ENCODE assay signal across 9 mouse cellular contexts in the genomic region with DNA sequence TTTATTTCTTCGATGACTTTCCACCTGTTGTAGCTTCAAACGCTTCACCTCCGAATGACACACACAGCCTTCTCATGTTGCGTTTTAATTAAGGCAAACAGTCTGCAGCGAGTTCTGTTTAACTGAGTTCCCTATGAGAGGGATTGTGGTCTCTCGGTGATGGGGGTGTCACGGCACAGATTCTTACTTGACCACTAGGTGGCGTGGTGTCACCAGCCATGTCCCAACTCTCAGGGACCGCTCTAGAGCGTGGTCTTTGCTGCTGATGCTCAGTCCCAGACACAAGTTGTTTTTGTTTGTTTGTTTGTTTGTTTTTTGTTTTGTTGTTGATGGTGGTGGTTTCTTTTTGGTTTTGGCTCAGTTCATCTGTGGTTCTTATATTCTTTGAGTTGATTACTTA. TPM values are rescaled to one million over a fixed set of nuclear protein-coding genes. Genes with fewer than 3 reads are reported as not detected.
A peak's percentile ranks its signal among the peaks of the same experiment; 100 is the strongest.
DNase-seq lines count a peak whose midpoint lies in the region; ATAC-seq and TF ChIP-seq lines count a peak whose summit lies in the region.
"Had no signal": no experiment of that assay in that cellular context is flagged by ENCODE, and none has a peak within 500 bp of the region (broad histone marks: within the 10 kb centered on the region; RNA-seq: fewer than 3 reads in every experiment).

No protein-coding gene starts in this region.

- ATAC-seq in erythroblast, adult 5-6 weeks (replicated peaks; ENCODE audit: low FRiP score, poor library complexity, severe bottlenecking): peak; percentile 93
- peak; percentile 64; the same call in 1 of the 2 replicates for ATAC-seq in lung, embryonic 16.5 days (ENCODE audit: low read depth)

- H3K9ac ChIP-seq in lung, embryonic 16.5 days (ENCODE audit: low read length): no peak overlapping the region
- H3K9ac ChIP-seq: lung, embryonic 15.5 days had no signal

- H3K4me3 ChIP-seq in bone marrow, adult 2 months (replicated peaks; ENCODE audit: control insufficient read depth, low read depth, low read length): no peak overlapping the region
- H3K4me3 ChIP-seq in hindbrain, embryonic 10.5 days: no peak overlapping the region
- H3K4me3 ChIP-seq in lung, embryonic 16.5 days (ENCODE audit: low read length): no peak overlapping the region
- H3K4me3 ChIP-seq: lung, embryonic 15.5 days had no signal

- H3K27ac ChIP-seq in bone marrow, adult 2 months (ENCODE audit: control insufficient read depth, insufficient read depth, low read depth, low read length, poor library complexity): no peak overlapping the region
- H3K27ac ChIP-seq in hindbrain, embryonic 10.5 days: no peak overlapping the region
- no peak overlapping the region for H3K27ac ChIP-seq in lung, embryonic 16.5 days (ENCODE audit: low read length)
- H3K27ac ChIP-seq: lung, embryonic 15.5 days had no signal

- H3K36me3 ChIP-seq in hindbrain, embryonic 10.5 days: peaks cover 79% of the 10 kb centered on the region
- 0 out of 2 replicates have a peak, but pooled peaks cover 3% of the 10 kb centered on the region for H3K36me3 ChIP-seq in lung, embryonic 16.5 days (ENCODE audit: control insufficient read depth, insufficient read depth, low read length)

- 17% methylated on average over 10 of the region's 10 CpGs for WGBS in bone marrow, adult 2 months
- WGBS in hindbrain, embryonic 10.5 days: 19% methylated on average over 10 of the region's 10 CpGs
- WGBS in lung, embryonic 16.5 days: 15% methylated on average over 10 of the region's 10 CpGs

- peak; percentile 96 for TF ChIP-seq CTCF in bone marrow, adult 2 months (IDR thresholded peaks at IDR 0.05; ENCODE audit: control insufficient read depth, insufficient read depth, low read length)

- no peaks in the 10 kb centered on the region for H3K27me3 ChIP-seq in hindbrain, embryonic 10.5 days (ENCODE audit: insufficient read depth, poor library complexity, severe bottlenecking)
- no peaks in the 10 kb centered on the region for H3K27me3 ChIP-seq in lung, embryonic 16.5 days (ENCODE audit: control insufficient read depth, insufficient read depth, low read depth, low read length)
- H3K27me3 ChIP-seq: lung, embryonic 15.5 days had no signal

- TF ChIP-seq POLR2A in bone marrow, adult 2 months (IDR thresholded peaks at IDR 0.05; ENCODE audit: borderline replicate concordance, control insufficient read depth, low read depth, low read length): no peak

- peak; percentile 49 to 79 for DNase-seq in adrenal gland, adult (ENCODE audit: inconsistent age in 2 of 2, low spot score in 1 of 2)
- no peak for DNase-seq in adrenal gland, adult 8-10 months
- DNase-seq in hindbrain, embryonic 10.5 days (ENCODE audit: low spot score): peak; percentile 56
- DNase-seq in layer of hippocampus, adult 9-10 months (ENCODE audit: low spot score): peak; percentile 24
- DNase-seq in retina, postnatal 7 days (ENCODE audit: low read depth, low spot score): peak; percentile 47

- H3K4me2 ChIP-seq in lung, embryonic 16.5 days (ENCODE audit: low read depth, low read length): no peak overlapping the region
- H3K4me2 ChIP-seq: lung, embryonic 15.5 days had no signal

- H3K4me1 ChIP-seq in bone marrow, adult 2 months (ENCODE audit: control insufficient read depth, insufficient read depth, low read length): no peaks in the 10 kb centered on the region
- no peaks in the 10 kb centered on the region for H3K4me1 ChIP-seq in hindbrain, embryonic 10.5 days (replicated peaks)
- H3K4me1 ChIP-seq in lung, embryonic 16.5 days (replicated peaks; ENCODE audit: control insufficient read depth, insufficient read depth, low read length): no peaks in the 10 kb centered on the region
- H3K4me1 ChIP-seq: lung, embryonic 15.5 days had no signal

- no peaks in the 10 kb centered on the region for H3K9me3 ChIP-seq in hindbrain, embryonic 10.5 days
- H3K9me3 ChIP-seq in lung, embryonic 16.5 days (ENCODE audit: control insufficient read depth, low read length): no peaks in the 10 kb centered on the region
- H3K9me3 ChIP-seq: lung, embryonic 15.5 days had no signal

RNA-seq across cellular contexts. Expression of a gene that starts 16.6 kb away (rescaled TPM):
- total RNA-seq in adrenal gland, adult 8-10 months (2022): 10 to 100 TPM; 22.5 to 25.4 (median 23.4) TPM
- 25.8 and 40.9 TPM in 2 replicates for polyA plus RNA-seq in bone marrow, adult 2 months (2011; ENCODE audit: insufficient read depth, insufficient read length, low replicate concordance, missing spikeins)
- 106 and 120 TPM in 2 replicates for total RNA-seq in erythroblast, adult 5-6 weeks (2015; ENCODE audit: low replicate concordance)
- total RNA-seq in erythroblast, adult 5-6 weeks (2017; ENCODE audit: low replicate concordance): 299 and 366 TPM in 2 replicates
- 8.9 and 10.8 TPM in 2 replicates for polyA plus RNA-seq in hindbrain, embryonic 10.5 days (2016; fragmentation: Nextera tagmentation; extraction: Ambion mirVana)
- polyA plus RNA-seq in lung, embryonic 16.5 days (2015; fragmentation: Nextera tagmentation; extraction: Ambion mirVana): 5.8 and 6.0 TPM in 2 replicates

RNA-seq across cellular contexts. Expression of a gene that starts 29.3 kb away (rescaled TPM):
- total RNA-seq in adrenal gland, adult 8-10 months (2022): 10 to 100 TPM; 11.4 to 15.7 (median 12.9) TPM
- polyA plus RNA-seq in bone marrow, adult 2 months (2011; ENCODE audit: insufficient read depth, insufficient read length, low replicate concordance, missing spikeins): 2.7 and 6.8 TPM in 2 replicates
- 1.0 and 1.3 TPM in 2 replicates for total RNA-seq in erythroblast, adult 5-6 weeks (2015; ENCODE audit: low replicate concordance)
- total RNA-seq in erythroblast, adult 5-6 weeks (2017; ENCODE audit: low replicate concordance): 0.51 and 2.6 TPM in 2 replicates
- 9.3 and 11.0 TPM in 2 replicates for polyA plus RNA-seq in hindbrain, embryonic 10.5 days (2016; fragmentation: Nextera tagmentation; extraction: Ambion mirVana)
- 12.8 and 13.0 TPM in 2 replicates for polyA plus RNA-seq in lung, embryonic 16.5 days (2015; fragmentation: Nextera tagmentation; extraction: Ambion mirVana)
